Mouse (Mus musculus) CD4-positive helper T cell, adult 2 months (primary cell): ENCODE data around the gene Arhgef1.

ENCODE experiments used
- DNase-seq: peaks from one replicate; pipeline ENCODE4 v3.0.0-alpha.2; 2012; ENCODE audit warnings: low read depth, missing footprints, low spot score

Gene Arhgef1

DNA sequence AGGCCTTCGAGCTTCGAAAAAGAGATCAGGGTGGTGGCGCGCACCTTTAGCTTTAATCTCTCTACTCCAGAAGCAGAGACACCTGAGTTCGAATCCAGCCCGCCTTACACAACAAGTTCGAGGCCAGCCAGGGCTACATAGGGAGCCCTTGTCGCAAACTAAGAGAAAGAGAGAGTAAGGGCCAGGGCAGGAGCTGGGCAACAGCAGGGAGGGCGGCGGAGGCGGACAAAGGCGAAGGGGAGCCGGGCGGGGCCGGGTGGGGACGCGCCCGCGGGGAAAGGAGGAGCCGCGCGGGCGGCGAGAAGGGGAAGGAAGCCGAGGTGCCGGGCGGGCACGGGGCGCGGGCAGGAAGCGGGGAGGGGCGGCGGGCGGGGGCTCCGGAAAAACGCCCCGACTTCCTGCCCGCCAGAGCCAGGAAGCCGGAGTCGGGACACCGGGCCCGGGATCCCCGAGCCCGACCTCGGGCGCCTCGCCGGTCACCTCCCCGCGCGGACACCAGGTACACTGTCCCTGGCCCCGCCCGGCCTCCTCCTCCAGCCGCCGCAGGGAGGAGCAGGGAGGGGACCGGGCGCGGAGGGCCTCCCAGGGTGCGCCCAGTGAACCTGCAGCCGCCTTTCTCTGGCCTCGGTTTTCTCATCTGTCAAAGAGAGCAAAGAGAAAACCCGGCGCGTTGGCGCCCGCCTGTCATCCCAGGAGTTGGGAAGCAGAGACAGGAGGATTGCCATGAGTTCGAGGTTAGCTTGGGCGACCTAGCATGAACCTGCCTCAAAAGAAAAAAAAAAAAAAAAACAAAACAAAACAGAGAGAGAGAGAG is at the start of gene Arhgef1:
TSS of gene Arhgef1 (plus strand) at position 283 of the 814 bp plus-strand sequence.
- DNase-seq: peak; percentile 89

DNA sequence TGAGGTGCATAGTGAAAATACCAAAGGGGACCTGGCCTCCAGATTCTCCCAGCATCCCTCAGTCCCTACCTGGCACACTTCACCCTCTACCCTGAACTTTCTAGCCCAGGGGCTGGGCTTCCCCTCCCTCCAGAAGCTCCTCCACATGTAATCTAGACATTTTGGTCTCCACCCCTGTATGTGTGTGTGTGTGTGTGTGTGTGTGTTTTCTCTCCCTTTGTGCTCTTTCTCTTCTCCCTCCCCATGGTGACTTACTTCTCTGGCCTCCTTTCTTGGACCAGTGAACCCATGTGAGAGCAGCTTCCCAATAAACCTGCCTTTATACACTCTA is 49.5 kb upstream of the Arhgef1 start:
- DNase-seq: no peak

DNA sequence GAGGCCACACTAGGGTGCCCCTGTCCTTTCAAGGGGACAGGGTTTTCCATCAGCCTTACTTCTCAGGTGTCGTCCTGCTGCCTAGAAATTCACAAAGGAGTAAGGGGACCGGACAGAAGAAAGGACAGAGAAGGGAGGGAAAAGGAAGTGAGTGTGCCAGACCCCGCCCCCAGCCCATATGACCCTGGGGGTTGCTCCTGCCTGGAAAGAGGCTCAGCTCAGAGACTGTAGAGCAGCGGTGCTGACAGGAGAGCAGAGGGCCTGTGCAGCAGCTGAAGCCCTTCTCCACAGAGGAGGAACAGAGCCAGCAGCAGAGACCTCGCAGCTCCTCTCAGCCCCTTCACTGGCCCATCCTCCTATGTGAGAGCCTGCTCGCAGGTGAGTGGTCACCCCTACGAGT is 49.0 kb upstream of the Arhgef1 start:
- no peak for DNase-seq

DNA sequence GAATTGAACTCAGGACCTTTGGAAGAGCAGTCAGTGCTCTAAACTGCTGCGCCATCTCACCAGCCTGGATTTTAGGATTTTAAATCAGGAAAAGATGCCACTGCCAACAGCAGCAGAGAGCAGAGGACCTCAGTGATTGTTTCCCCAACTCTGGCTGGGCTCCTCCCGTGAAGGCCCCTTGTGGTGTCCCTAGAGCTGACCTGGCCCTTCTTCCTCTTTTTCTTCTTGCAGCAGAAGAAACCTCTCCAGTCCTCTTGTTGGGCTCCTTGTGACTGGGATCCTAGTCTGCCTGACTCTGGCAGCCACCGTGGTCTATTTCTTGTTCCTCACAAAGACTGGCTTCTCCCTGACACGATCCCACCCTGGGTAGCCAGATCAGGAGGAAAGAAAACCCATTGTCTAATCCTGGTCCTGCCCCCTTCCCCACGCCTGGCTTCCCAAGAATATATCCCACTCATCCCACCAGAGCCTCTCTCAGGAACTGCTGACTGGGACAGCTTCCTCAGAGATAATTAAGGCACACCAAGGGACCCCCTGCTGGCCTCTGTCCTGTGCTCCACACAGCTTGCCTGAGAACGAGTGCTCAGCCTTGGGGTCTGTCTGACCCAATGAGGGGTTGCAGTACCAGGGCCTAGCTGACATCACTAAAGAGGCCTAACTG is 46.1 kb upstream of the Arhgef1 start:
- no peak for DNase-seq

DNA sequence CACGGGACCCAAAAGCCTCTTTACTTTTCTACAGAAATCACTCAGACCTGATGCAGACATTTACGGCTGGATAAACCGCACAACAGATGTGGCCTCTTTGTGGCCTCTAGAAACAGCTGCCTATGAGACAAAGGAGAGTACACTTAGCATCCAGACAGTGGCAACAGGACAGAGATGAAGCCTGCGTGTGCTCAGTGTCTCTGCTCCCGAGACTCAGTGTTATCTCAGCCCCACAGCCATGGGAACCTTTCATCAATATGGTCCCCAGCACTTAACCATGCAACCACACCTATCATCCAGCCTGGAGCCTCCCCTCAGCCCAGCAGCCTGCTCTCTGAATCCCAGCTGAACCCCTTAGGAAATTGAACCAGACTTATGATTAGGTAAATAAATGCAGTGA is 43.5 kb upstream of the Arhgef1 start:
- no peak for DNase-seq

DNA sequence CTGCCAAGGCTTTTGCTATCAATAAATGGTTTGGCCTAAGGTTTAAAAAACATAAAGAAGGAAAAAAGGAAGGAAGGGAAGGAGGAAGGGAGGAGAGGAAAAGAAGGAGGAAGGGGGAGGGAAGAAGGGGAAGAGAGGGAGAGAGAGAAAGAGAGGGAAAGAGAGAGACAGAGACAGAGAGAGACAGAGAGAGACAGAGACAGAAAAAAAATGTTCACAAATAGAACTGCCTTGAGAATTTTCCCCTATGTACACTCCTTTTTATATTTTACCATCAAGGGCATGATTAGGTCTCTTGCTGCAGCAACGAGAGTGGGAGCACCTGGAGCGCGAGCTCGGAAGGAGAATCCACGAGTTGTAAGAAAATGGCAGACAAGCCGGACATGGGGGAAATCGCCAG is 40.8 kb upstream of the Arhgef1 start, which contains the start of gene Gm9844:
TSS of gene Gm9844 (plus strand) at position 301 of the 400 bp plus-strand sequence.
- no peak for DNase-seq

DNA sequence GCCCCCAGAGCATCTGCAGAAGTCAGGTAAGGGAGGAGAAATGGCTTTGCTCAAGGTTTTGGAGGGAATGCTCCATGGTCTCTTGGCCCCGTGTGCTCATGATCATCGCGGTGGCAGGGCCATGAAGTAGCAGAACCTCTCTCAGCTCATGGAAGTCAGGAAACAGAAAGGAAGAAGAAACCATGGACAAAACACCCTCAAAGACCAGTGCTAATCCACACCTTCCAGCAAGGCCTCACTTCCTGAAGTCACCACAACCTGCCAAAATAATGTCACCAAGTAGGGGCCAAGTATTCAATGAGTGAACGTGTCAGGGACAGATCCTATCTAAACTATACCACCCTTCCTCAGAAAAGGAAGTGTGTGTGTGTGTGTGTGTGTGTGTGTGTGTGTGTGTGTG is 39.9 kb upstream of the Arhgef1 start:
- DNase-seq: no peak

DNA sequence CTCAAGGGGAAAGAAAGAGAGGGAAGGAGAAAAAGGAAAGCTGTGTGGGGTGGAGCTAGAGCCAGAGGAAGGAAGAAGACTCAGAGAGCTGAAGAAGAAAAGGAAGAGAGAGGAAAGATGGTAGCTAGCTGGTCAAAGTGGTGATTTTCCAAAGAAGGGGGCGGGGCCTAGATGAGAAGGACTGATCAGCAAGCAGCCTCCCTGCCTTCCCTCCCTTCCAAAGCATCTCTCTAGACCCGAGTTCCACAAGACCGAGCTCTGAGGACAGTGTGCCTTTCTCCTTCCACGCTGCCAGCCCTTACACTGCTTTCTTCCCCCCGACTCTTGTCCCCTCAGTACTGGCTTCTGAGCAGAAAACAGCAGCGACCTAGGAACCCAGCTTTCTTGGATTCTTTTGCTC is 38.6 kb upstream of the Arhgef1 start:
- DNase-seq: no peak

DNA sequence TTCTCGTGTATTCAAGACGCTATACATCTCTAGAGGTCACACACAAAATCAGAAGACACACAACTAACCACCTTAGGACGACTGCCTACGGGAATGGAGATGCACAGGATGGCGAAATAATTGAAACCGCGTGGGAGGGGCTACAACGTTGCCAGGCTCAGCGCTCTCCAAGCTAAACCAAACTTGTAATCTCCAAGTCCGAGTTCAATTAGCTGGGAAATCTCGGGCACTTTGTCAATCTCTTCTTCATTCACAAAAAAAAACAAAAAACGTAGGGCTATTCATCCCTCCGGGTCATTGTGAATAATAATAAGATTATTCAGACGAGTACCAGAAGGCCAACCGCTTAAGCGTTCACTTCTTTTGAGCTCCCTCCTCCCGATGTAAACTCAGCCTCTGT is 33.6 kb upstream of the Arhgef1 start:
- no peak for DNase-seq

DNA sequence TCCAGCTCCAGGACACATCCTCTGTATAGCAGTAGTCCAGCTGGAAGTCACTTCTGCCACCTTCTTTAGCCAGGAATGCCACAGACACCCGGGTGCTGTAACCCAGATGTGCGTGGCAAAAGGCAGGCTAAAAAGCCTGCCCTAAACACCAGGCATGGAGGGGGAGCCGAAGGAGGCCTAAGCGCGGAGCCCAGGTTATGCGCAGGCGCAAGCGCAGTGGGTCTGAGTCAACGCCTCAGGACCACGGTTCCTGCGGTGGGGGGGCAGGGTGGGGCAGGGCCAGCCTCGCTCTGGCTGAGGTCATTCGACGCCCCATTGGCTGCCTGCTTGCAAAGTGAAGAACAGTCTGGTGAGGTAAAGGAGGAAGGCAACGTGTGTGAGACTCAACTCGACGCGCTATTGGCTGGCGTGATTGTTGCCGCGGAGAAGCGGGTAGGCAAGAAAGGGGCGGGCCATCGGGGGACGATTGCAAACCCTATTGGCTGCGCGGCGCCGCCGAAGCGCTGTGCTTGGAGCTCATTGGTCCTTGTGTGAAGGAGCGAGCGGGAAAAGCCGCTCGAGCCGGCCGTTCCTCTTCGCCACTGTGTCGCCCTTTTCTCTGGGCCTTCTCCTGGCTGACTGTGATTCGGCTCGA is 33.1 kb upstream of the Arhgef1 start, which contains the start of the genes Lypd4 and Dmrtc2:
TSS of gene Lypd4 (minus strand) at position 410 of the 634 bp plus-strand sequence.
TSS of gene Dmrtc2 (plus strand) at position 526 of the 634 bp plus-strand sequence.
- DNase-seq: no peak

DNA sequence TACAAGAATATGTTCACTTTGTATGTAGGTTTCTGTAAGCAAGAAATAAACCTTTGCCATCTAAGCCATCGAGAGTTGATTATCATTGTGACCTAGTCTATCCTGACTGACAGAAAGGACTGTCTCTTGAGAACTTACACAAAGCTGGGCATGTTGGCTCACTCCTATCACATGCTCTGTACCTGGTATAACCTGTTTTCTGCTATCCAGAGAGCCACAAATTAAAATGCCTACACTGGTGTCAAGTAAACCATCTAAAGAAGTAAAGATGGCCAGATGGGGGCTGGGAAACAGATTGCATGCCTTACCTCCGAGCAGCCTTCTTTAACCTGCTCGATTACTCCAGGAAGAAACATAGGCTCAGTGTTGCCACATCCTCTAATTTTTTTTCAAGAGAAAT is 25.1 kb upstream of the Arhgef1 start:
- no peak for DNase-seq

DNA sequence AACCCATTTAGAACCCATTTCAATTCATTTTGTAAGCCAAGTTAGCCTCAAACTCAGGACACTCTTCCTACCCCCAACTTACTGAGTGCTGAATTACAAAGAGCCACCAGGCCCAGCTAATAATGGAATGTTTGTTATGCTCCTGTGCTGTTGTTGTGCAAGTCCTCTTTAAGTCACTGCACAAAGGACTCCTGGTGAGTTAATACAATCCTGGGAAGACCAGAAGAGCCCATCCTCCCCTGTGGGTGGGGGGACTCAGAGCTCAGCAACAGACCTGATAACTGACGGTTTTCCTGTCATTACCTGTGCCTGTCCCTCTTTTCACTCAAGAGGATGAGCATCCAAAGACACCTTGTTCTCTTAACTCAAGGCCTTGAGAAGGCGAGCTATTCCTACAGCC is 23.1 kb upstream of the Arhgef1 start:
- DNase-seq: no peak

DNA sequence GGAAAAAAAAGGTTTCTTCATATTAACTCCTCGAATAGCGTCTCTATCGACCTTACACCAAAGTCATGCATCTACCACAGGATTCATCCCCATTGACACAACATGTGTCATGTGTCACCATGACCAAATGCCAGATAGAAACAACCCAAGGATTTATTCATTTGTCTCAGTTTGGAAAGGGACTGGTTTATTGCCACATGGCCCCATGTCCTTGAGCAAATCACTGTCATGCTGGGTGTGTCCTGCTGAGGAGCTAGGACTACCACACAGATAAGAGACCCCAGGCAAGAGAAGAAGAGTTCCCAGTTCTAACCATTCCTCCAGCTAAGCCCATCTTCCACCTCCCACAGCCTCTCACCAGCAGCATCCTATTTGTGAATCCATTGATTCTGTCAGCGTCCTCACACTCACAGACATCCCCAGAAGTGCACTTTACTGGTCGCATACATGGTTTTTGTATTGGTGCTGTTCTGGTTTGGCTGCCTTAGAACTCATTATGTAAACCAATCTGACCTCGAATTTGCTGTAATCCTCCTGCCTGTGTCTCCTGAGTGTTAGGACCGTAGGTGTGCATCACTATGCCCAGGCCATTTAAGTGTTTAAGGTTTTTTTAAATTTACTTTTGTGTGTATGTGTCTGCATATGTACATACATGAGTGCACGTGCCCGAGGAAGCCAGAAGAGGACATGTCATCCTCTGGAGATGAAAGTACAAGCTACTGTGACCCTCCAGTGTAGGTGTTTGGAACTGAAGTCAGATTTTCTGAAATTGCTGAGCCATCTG is 20.1 kb upstream of the Arhgef1 start:
- no peak for DNase-seq

DNA sequence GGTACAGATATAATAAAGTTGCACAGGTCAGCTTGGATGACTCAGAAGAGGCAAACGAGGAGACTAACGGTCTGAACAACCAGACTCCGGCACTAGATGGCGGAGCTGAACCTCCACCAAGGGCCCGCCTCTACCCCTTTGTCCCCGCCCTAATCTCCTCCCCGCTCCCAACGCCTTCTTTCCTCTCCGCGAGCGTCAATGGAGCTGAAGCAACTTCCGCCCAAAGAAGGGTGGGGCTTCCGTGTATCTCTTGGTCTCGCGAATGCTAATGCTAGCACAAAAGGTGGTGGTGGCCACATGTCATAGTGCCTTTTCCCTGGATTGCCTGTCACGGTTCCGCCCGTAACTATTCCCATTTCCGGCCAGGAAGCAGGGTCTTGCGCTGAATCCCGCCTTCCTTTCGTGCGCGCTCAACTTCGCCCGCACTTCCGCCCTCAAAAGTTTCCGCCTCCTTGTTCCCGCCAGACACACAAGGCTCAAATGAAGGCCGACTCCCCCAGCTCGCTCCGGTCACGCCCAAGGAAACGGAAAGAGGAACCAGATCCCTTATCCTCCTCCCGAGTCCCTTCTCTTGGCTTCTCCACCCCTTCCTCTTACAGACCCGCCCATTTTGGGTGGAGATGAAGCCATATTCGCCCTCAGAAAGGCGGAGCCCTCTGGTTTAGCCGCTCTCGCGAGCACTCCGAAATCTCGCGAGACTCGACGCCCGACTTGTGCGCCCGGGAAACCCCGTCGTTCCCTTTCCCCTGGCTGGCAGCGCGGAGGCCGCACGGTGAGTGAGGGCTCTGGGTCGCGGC is 18.6 kb upstream of the Arhgef1 start, which contains the start of gene Rps19:
TSS of gene Rps19 (plus strand) at position 476 of the 797 bp plus-strand sequence.
- DNase-seq: peak; percentile 99

DNA sequence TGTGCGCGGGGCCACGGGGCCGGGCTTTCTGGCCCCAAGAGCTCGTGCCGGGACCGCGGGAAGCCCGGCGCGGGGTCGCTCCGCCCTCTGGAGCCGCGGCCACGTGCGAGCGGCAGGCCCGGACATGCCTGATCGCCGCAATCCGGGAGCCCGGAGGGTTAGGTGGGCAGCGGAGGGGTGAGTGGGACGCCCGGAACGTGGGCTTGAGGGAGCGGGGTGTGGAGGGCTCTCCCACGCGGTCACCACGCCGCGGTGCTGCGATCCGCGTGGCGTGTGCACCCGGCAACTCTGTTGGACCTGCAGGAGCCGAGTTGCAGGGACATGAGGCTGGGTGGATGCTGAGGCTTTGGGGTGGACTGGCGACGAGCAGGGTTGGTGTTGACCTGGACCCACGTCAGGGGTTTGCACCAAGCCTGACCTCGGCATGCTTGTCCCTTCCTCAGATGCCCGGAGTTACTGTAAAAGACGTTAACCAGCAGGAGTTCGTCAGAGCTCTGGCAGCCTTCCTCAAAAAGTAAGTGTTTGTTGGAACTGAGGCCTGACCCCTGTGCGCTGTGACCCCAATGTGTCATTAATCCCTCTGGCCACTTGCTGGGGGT is 17.9 kb upstream of the Arhgef1 start:
- DNase-seq: no peak

DNA sequence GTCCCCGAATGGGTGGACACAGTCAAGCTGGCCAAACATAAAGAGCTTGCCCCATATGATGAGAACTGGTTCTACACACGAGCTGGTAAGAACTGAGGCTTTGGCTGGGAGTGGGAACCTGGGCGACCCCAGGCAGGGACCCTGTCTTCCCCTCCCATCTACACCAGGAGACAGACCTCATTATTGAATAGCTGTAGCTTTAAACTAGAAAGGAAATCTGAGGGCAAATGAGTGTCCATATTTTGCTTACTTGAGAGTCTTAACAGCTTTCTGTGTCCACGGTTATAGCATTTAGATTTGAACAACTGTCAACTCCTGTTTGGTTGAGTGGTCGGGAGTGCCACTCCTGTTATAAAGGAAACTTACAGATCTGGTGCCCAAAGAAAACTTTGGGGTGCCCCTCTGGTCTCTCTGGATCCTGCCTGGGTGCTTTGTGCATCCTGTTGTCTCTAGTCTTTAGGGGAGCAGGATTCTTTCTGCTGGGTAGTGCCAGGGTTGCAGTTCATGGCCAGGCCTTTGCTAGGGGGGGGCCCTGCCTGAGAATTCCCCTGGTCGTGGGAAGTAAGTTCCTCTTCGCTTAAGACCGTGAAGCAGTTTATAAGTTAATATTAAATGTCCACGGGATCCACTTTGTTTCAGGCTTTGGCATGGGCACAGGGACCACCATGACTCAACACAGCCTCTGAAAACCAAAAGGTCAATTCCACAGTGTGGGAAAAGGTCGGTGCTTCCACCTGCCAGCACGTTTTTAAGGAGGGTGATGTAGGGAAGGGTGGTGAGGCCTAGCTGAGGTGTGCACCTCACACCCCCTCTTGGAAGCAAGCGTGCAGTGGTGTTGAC is 17.0 kb upstream of the Arhgef1 start:
- no peak for DNase-seq

DNA sequence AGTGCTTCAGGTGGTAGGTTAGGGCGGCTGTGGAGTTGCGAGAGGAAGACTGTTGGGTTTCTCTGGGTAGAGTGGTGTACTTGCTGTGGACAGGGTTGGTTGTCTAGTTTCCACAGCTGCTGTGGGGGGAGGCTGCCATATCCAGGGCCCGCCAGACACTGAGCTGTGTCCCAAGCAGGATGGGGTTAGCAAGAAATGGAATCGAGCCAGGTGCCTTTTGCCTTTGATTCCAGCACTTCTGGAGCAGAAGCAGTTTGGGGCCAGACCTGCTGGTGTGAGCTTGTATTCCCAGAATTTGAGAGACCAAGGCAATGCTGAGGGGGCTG is 16.4 kb upstream of the Arhgef1 start:
- no peak for DNase-seq

DNA sequence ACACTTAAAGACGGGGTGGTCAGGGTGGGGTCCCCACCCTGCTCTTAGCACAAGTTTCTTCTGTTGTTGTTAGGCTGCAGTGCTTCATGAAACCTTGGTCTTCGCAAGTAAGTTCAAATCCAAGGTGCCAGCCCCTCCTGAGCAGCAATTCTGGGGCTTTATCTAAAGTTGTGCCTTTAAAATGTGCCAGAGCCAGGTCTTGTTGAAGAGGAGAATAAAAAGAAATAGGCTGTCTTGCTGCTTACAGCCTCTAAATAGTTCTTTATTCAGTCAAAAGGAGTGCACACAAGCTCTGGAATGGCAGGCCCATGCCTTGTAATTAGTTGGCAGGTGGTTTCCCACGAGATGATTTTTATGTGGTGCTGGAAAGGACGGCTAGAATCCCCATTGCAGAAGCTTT is 15.6 kb upstream of the Arhgef1 start:
- no peak for DNase-seq

DNA sequence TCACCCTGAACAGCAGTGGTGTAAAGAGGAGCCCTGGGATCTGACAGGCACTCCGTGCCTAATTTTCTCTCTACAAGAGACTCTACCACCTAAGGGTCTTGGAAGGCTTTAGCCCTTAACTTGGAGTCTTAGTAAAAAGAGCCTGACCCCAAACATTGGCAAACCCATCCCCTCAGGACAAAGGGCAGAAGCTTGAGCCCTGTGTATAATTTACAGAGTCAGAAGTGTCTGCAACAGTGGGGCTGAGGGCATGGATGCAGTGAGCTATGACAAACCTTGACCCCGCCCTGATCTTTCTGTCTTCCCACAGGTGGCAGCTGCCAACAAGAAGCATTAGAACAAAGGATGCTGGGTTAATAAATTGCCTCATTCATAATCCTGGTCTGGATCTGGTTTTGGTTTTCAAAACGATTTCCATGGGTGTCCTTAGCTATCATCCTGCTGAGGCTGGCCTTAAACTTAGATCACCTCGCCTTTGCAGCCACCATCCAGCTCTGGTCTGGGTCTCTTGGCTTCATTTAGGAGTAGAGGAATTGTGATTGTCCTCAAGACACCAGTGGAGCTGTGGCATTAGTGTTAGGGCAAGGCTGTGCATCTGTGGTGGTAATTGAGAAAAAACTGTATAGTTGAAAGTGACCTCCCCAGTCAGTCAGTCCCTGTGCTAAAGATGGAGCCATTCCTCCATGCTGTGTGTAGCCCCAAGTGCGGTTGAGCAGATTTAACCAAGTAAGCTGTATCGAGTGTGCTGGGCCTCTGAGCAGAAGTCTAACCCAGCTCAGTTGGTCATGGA is 13.1 kb upstream of the Arhgef1 start:
- DNase-seq: no peak
